Mouse (Mus musculus) cortical plate, adult 2 months (tissue): ENCODE measurements around the gene Pkib.

Source experiments
- CTCF ChIP-seq: fragments of 200-500 bp; IDR thresholded peaks from 2 replicates; pipeline ENCODE4 v1.5.1; 2011; ENCODE audit warnings: mild to moderate bottlenecking, control low read depth, low read length; ENCODE audit not compliant: insufficient read depth; ENCODE audit errors: extremely low read depth
- POLR2A ChIP-seq: fragments of 200-500 bp; IDR thresholded peaks from 2 replicates; pipeline ENCODE4 v1.6.1; 2011; ENCODE audit warnings: mild to moderate bottlenecking, low read length, control low read depth; ENCODE audit not compliant: insufficient read depth; ENCODE audit errors: extremely low read depth

DNA sequence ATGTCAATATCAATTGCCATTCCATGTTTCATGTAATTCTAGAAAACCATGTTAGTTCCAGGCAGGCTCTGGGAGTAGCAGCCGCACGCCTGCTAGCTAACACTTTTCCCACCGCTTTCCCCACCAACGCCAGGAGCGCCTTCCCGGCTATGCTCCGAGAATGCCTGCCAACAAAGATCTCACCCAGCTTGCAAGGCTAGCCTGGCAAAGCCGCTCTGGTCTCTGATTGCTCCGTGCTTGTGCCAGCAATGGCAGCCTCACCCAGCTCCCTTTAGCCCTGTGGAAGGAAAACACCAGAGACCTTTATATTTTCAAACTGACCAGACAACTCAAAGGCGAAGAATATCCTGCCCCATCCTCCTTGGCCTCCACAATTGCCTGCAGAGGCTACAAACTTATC is 8.5 kb upstream of the Pkib start:
- no peak for TF ChIP-seq CTCF
- no peak for TF ChIP-seq POLR2A
